Mouse (Mus musculus): ENCODE data around the gene Clock.

DNA sequence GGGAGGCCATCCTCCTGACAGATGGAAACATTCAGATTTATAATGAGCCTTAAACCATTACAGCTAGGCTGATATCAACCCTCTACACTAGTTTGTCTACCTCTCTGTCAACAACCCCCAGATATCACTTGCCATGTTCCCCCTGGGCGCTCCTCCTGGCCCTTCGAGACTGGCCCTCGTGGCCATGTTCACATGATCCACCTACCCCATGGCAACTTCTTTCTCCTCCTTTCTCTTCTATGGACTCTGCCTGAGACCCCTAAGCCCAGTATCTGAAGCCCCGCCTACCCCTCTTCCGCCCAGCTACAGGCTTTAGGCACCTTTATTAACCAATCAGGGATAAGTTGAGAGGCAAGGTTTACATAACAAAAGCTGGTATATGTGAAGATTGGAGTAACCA, 124.8 kb downstream of the Clock start:
- TF ChIP-seq FLI1 (IDR thresholded peaks at IDR 0.05; ENCODE audit: low read length) (no peak), GATA1 (IDR thresholded peaks at IDR 0.05; ENCODE audit: borderline replicate concordance, low read length) (no peak)
